Mouse (Mus musculus): Measurements from ENCODE around the gene Elmo1. TPM values are rescaled to one million over a fixed set of nuclear protein-coding genes. Genes with fewer than 3 reads are reported as not detected.

Gene Elmo1
- total RNA-seq, 4 experiments from 2014 or later, result 33.4 to 40.0 (median 36.3) TPM

GRCm38 (mm10) chr13:20121385-20122043 is 31.1 kb downstream of the Elmo1 start:
- no peak for DNase-seq (ENCODE audit: low spot score in 2 of 2)

GRCm38 (mm10) chr13:20123975-20124374 is 33.6 kb downstream of the Elmo1 start:
- no peak for DNase-seq (ENCODE audit: low spot score in 2 of 2)

- no peak for DNase-seq (ENCODE audit: low spot score in 2 of 2)
Measured at GRCm38 (mm10) chr13:20124965-20125364, 34.6 kb downstream of the Elmo1 start.

GRCm38 (mm10) chr13:20125845-20126244 is 35.4 kb downstream of the Elmo1 start:
- DNase-seq (ENCODE audit: low spot score in 2 of 2), result no peak

GRCm38 (mm10) chr13:20127553-20127952 is 37.2 kb downstream of the Elmo1 start:
- DNase-seq (ENCODE audit: low spot score in 2 of 2), result no peak

GRCm38 (mm10) chr13:20128097-20128496 is 37.7 kb downstream of the Elmo1 start:
- DNase-seq (ENCODE audit: low spot score in 2 of 2), result no peak

- DNase-seq (ENCODE audit: low spot score in 2 of 2), result no peak
Measured at GRCm38 (mm10) chr13:20130731-20131130, 40.3 kb downstream of the Elmo1 start.

GRCm38 (mm10) chr13:20131322-20131997 is 41.1 kb downstream of the Elmo1 start:
- DNase-seq (ENCODE audit: low spot score in 2 of 2), result no peak

- no peak for DNase-seq (ENCODE audit: low spot score in 2 of 2)
Measured at GRCm38 (mm10) chr13:20131998-20132371, 41.6 kb downstream of the Elmo1 start.

GRCm38 (mm10) chr13:20133602-20134394 is 43.4 kb downstream of the Elmo1 start:
- DNase-seq (ENCODE audit: low spot score in 2 of 2), result peak in 1 of 2 experiments; percentile 17

GRCm38 (mm10) chr13:20134395-20135225 is 44.2 kb downstream of the Elmo1 start:
- DNase-seq (ENCODE audit: low spot score in 2 of 2), result no peak

- no peak for DNase-seq (ENCODE audit: low spot score in 2 of 2)
Measured at GRCm38 (mm10) chr13:20136753-20137152, 46.4 kb downstream of the Elmo1 start.

- DNase-seq (ENCODE audit: low spot score in 2 of 2), result no peak
Measured at GRCm38 (mm10) chr13:20138466-20138865, 48.1 kb downstream of the Elmo1 start.

GRCm38 (mm10) chr13:20139060-20139459 is 48.7 kb downstream of the Elmo1 start:
- DNase-seq (ENCODE audit: low spot score in 2 of 2), result no peak

- no peak for DNase-seq (ENCODE audit: low spot score in 2 of 2)
Measured at GRCm38 (mm10) chr13:20139825-20140665, 49.6 kb downstream of the Elmo1 start.

GRCm38 (mm10) chr13:20142637-20143036 is 52.2 kb downstream of the Elmo1 start:
- no peak for DNase-seq (ENCODE audit: low spot score in 2 of 2)

- no peak for DNase-seq (ENCODE audit: low spot score in 2 of 2)
Measured at GRCm38 (mm10) chr13:20146848-20147247, 56.5 kb downstream of the Elmo1 start.

- DNase-seq (ENCODE audit: low spot score in 2 of 2), result no peak
Measured at GRCm38 (mm10) chr13:20147736-20148135, 57.3 kb downstream of the Elmo1 start.

- DNase-seq (ENCODE audit: low spot score in 2 of 2), result no peak
Measured at GRCm38 (mm10) chr13:20150130-20150835, 59.9 kb downstream of the Elmo1 start.
